Mouse (Mus musculus): Measurements from ENCODE around the gene Phtf2. TPM values are rescaled to one million over a fixed set of nuclear protein-coding genes. Genes with fewer than 3 reads are reported as not detected.
"Not testable (repeated sequence)": the region's sequence is repeated elsewhere in the genome, so short reads cannot be mapped to it uniquely, and the experiment has no call there.

Phtf2 gene
- polyA plus RNA-seq, 1 experiment, result 2.7 TPM

DNA sequence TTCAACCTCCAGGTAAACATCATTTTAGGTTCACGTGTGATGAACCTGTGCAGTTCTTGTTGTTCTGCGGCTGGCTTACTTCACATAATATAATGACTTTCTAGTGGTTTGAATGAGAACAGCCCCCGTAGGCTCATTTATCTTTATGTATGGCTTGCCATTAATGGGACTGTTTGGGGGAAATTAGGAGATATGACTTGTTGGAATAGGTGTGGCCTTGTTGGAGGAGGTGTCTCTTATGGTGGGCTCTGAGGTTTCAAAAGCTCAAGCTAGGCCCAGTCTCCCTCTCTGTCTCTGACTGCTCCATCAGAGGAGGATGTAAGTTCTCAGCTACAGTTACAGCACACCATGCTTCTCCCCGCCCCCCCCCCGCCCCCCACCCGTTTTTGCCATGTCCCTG lies 71.5 kb downstream of the Phtf2 start:
- H3K4me3 ChIP-seq (ENCODE audit: control insufficient read depth, low read depth, low read length), result no peak overlapping the region
- H3K27ac ChIP-seq (ENCODE audit: control insufficient read depth, insufficient read depth, low read depth, low read length), result no peak overlapping the region
- TF ChIP-seq CTCF (IDR thresholded peaks at IDR 0.05; ENCODE audit: control insufficient read depth, insufficient read depth, insufficient replicate concordance, low read depth, low read length), result no peak
- no peak for TF ChIP-seq POLR2A (IDR thresholded peaks at IDR 0.05; ENCODE audit: control insufficient read depth, low read depth, low read length)
- no peaks in the 10 kb centered on the region for H3K4me1 ChIP-seq (ENCODE audit: control insufficient read depth, insufficient read depth, low read length)
- H3K27me3 ChIP-seq (ENCODE audit: control insufficient read depth, insufficient read depth, low read length), result no peaks in the 10 kb centered on the region
- no peaks in the 10 kb centered on the region for H3K36me3 ChIP-seq (ENCODE audit: control insufficient read depth, insufficient read depth, low read length)

DNA sequence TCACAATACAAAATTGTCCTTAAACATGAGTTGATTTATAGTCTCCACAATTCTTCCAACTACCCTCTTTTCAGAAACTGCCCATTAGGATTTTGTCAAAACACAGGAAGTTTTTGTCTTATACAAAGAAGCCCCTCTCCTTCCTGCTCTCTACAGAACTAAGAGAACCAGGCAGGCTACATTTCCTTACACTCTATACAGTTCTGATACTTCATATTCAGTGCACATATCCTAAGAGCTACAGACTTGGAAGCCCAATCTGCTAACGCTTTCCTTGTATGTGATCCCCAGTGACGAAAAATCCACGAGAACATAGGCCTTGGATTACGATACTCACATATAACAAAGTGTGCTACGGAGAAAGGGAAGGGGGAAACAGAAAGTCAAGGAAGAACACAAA lies 86.0 kb downstream of the Phtf2 start:
- H3K36me3 ChIP-seq (ENCODE audit: control insufficient read depth, insufficient read depth, low read length), result no peaks in the 10 kb centered on the region
- no peak overlapping the region for H3K27ac ChIP-seq (ENCODE audit: control insufficient read depth, insufficient read depth, low read depth, low read length)

DNA sequence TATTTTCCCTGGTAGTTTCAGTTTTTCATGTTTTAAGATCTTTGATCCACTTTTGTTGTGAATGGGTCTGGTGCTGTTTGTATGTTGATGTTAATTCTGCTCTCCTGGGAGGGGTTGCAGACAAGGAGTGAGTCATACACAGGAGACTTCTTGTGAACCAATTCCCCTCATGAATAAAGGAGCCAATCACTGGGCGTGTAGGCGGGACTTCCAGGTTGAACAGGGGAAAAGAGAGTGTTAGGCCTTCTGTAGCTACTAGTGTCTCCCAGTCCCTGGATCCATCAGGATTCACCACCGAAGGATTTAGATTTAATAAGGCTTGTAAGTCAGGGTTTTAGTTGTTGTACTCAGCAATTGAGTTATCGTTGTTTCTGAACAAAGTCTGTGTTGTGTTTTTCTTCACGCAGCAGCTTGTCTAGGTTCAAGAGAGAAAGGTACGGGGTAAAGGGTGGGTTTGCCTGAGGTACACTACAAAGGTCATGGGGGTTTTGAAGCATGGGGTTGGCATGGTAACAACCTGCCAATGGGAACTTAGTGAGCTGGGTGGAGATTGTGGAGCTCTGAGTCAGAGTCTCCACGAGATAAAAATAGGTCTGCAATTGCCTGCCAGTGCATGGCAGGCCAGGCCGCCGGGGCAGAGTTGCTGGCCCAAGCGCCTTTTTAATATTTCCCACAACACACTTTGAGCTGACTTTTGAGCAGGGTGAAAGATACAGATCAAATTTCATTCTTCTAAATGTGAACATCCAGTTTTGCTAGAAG lies 90.0 kb downstream of the Phtf2 start:
- no peaks in the 10 kb centered on the region for H3K27me3 ChIP-seq (ENCODE audit: control insufficient read depth, insufficient read depth, low read length)
- TF ChIP-seq CTCF (IDR thresholded peaks at IDR 0.05; ENCODE audit: control insufficient read depth, insufficient read depth, insufficient replicate concordance, low read depth, low read length) (no peak), POLR2A (IDR thresholded peaks at IDR 0.05; ENCODE audit: control insufficient read depth, low read depth, low read length) (no peak)
- no peak overlapping the region for H3K27ac ChIP-seq (ENCODE audit: control insufficient read depth, insufficient read depth, low read depth, low read length)
- no peaks in the 10 kb centered on the region for H3K4me1 ChIP-seq (ENCODE audit: control insufficient read depth, insufficient read depth, low read length)
- H3K4me3 ChIP-seq (ENCODE audit: control insufficient read depth, low read depth, low read length), result no peak overlapping the region
- H3K36me3 ChIP-seq (ENCODE audit: control insufficient read depth, insufficient read depth, low read length), result no peaks in the 10 kb centered on the region

More for the DNA sequence above, 86.0 kb downstream of the Phtf2 start:
- H3K4me3 ChIP-seq (ENCODE audit: control insufficient read depth, low read depth, low read length), result no peak overlapping the region
- H3K27me3 ChIP-seq (ENCODE audit: control insufficient read depth, insufficient read depth, low read length), result no peaks in the 10 kb centered on the region
- H3K4me1 ChIP-seq (ENCODE audit: control insufficient read depth, insufficient read depth, low read length), result no peaks in the 10 kb centered on the region
- TF ChIP-seq POLR2A (IDR thresholded peaks at IDR 0.05; ENCODE audit: control insufficient read depth, low read depth, low read length), result no peak
- no peak for TF ChIP-seq CTCF (IDR thresholded peaks at IDR 0.05; ENCODE audit: control insufficient read depth, insufficient read depth, insufficient replicate concordance, low read depth, low read length)

DNA sequence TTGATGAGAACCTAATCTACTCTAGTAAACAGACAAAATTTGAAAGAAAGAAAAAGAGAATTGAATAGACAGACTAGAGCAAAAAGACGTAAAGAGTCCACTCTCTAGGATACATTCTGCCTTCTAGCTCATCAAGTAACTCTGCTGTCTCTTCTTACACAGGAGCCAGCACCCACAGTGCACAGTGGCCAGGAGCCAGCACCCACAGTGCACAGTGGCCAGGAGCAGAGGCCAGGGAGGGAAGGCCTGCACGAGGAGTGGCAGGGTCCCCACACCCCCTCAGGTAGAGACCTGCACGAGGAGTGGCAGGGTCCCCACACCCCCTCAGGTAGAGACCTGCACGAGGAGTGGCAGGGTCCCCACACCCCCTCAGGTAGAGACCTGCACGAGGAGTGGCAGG lies 95.5 kb downstream of the Phtf2 start:
- H3K4me1 ChIP-seq (ENCODE audit: control insufficient read depth, insufficient read depth, low read length); H3K4me3 ChIP-seq (ENCODE audit: control insufficient read depth, low read depth, low read length); H3K27me3 ChIP-seq (ENCODE audit: control insufficient read depth, insufficient read depth, low read length); H3K36me3 ChIP-seq (ENCODE audit: control insufficient read depth, insufficient read depth, low read length); H3K27ac ChIP-seq (ENCODE audit: control insufficient read depth, insufficient read depth, low read depth, low read length): not testable (repeated sequence)

DNA sequence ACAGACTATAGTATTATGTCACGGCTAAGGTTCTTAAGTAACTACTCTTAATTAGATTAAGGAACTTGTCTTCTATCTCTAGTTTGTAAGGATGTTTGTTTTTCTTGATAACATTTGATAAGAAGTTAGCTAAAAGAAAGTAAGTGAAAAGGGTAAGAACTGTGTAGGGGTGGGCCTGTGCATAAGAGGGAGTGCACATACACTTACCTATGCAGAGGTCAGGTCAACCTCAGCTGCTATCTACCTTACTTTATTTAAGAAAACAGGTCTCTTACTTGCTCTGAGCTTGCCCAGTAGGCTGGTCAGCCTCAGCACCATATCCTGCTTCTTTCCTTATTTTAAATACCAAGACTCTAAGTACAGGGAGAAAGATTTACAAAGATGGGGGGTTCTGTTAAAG lies 100.8 kb downstream of the Phtf2 start:
- no peaks in the 10 kb centered on the region; the same call in 1 of the 2 replicates for H3K4me1 ChIP-seq (ENCODE audit: control insufficient read depth, insufficient read depth, low read length)
- no peaks in the 10 kb centered on the region for H3K27me3 ChIP-seq (ENCODE audit: control insufficient read depth, insufficient read depth, low read length)

DNA sequence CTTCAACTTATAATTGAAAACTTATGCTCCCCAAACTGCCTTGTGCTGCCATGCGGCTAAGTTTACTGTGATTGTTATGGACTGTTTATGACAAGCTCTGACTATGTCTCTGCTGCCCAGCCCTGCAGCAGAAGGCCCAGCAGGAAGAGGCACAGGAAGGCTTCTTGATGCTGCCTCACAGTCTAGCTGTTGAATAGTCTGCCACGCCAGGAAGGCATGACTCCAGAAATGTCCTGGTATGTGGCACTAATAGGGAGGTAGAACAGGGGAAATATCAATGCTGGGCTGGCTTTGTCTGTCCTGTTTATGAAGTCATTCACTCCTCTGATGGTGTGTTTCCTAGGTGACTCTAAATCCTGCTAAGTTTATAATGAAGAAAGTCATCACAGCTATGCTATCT lies 102.7 kb downstream of the Phtf2 start:
- Histone ChIP-seq H3K27ac (ENCODE audit: control insufficient read depth, insufficient read depth, low read depth, low read length) (no peak overlapping the region), H3K27me3 (ENCODE audit: control insufficient read depth, insufficient read depth, low read length) (no peaks in the 10 kb centered on the region), H3K36me3 (ENCODE audit: control insufficient read depth, insufficient read depth, low read length) (no peaks in the 10 kb centered on the region), H3K4me3 (ENCODE audit: control insufficient read depth, low read depth, low read length) (peak overlapping the region; percentile 42; the same call in 1 of the 2 replicates), H3K4me1 (ENCODE audit: control insufficient read depth, insufficient read depth, low read length) (no peaks in the 10 kb centered on the region; the same call in 1 of the 2 replicates)
- TF ChIP-seq CTCF (IDR thresholded peaks at IDR 0.05; ENCODE audit: control insufficient read depth, insufficient read depth, insufficient replicate concordance, low read depth, low read length), result no peak
- no peak for TF ChIP-seq POLR2A (IDR thresholded peaks at IDR 0.05; ENCODE audit: control insufficient read depth, low read depth, low read length)

More for the DNA sequence above, 100.8 kb downstream of the Phtf2 start:
- Histone ChIP-seq H3K4me3 (ENCODE audit: control insufficient read depth, low read depth, low read length) (no peak overlapping the region), H3K27ac (ENCODE audit: control insufficient read depth, insufficient read depth, low read depth, low read length) (no peak overlapping the region), H3K36me3 (ENCODE audit: control insufficient read depth, insufficient read depth, low read length) (no peaks in the 10 kb centered on the region)
- no peak for TF ChIP-seq CTCF (IDR thresholded peaks at IDR 0.05; ENCODE audit: control insufficient read depth, insufficient read depth, insufficient replicate concordance, low read depth, low read length)

DNA sequence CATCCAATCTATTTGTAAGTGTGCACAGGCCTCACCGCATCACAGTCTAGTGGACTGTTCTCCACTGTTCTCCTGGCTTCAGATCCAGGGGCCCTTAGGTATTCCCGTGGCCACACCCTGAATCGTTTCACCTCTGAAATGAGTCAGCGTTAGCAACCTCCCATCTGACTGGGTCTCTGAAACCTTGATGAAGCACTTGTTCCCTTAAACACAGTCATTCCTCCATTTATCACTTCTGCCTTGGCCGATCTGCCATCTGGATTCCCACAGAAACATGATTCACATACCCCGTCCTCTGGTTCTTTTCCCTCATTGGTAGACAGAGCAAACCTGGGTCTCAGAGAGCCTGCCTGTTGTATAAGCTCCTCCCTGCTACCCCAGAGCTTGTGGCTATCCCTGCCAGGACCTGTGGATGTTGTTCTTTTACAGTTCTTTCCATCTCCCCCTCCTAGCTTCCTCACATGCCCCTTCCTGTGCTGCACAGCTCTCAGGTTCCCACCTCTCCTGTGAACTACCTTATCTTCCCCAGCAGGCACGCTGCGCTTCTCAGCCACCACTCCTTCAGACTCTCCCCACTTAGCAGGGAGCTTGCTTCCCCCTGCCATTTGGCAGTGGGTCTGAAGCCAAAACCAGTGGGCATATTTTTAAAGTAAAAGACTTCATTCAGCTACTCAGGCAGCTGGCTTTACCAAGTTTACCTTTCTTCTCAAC lies 103.5 kb downstream of the Phtf2 start:
- no peaks in the 10 kb centered on the region for H3K27me3 ChIP-seq (ENCODE audit: control insufficient read depth, insufficient read depth, low read length)
- H3K4me3 ChIP-seq (ENCODE audit: control insufficient read depth, low read depth, low read length), result no peak overlapping the region; the same call in 1 of the 2 replicates
- H3K36me3 ChIP-seq (ENCODE audit: control insufficient read depth, insufficient read depth, low read length), result no peaks in the 10 kb centered on the region
- TF ChIP-seq CTCF (IDR thresholded peaks at IDR 0.05; ENCODE audit: control insufficient read depth, insufficient read depth, insufficient replicate concordance, low read depth, low read length) (no peak), POLR2A (IDR thresholded peaks at IDR 0.05; ENCODE audit: control insufficient read depth, low read depth, low read length) (no peak)
- H3K27ac ChIP-seq (ENCODE audit: control insufficient read depth, insufficient read depth, low read depth, low read length), result no peak overlapping the region
- no peaks in the 10 kb centered on the region; the same call in 1 of the 2 replicates for H3K4me1 ChIP-seq (ENCODE audit: control insufficient read depth, insufficient read depth, low read length)

Data from testis, adult 2 months (tissue).